Mouse (Mus musculus) CH12.LX (cell line): Measurements from ENCODE around the gene Abr.

Source experiments
- CHD2 ChIP-seq: IDR thresholded peaks from 2 replicates; pipeline ENCODE4 v1.6.1; 2011; ENCODE audit warnings: low read length, improper control_type of control experiment
- CTCF ChIP-seq, 2 experiments: IDR thresholded peaks in 1 of 2; conservative IDR thresholded peaks in 1 of 2; 2 replicates each; pipeline ENCODE4 v1.5.1; 2011 to 2012; ENCODE audit warnings: low read depth in 2 of 2, low read length in 2 of 2, improper control_type of control experiment in 1 of 2, inconsistent platforms in 1 of 2, mild to moderate bottlenecking in 1 of 2, moderate library complexity in 1 of 2
- E2F4 ChIP-seq: IDR thresholded peaks from 2 replicates; pipeline ENCODE4 v1.6.1; 2011; ENCODE audit warnings: low read depth, low read length, improper control_type of control experiment; ENCODE audit not compliant: insufficient replicate concordance
- ELF1 ChIP-seq: IDR thresholded peaks from 2 replicates; pipeline ENCODE4 v1.6.1; 2014; ENCODE audit warnings: low read depth, mild to moderate bottlenecking, inconsistent platforms, low read length, improper control_type of control experiment
- EP300 ChIP-seq: IDR thresholded peaks from 2 replicates; pipeline ENCODE4 v1.6.1; 2011; ENCODE audit warnings: low read length, improper control_type of control experiment
- MAX ChIP-seq: IDR thresholded peaks from 2 replicates; pipeline ENCODE4 v1.6.1; 2011; ENCODE audit warnings: low read length, improper control_type of control experiment
- MYC ChIP-seq: IDR thresholded peaks from 2 replicates; pipeline ENCODE4 v1.6.1; 2011; ENCODE audit warnings: low read depth, mild to moderate bottlenecking, improper control_type of control experiment, low read length
- RCOR1 ChIP-seq: conservative IDR thresholded peaks from 2 replicates; pipeline ENCODE4 v1.6.1; 2012; ENCODE audit warnings: low read depth, mild to moderate bottlenecking, inconsistent platforms, low read length, improper control_type of control experiment
- SIN3A ChIP-seq: IDR thresholded peaks from 2 replicates; pipeline ENCODE4 v1.6.1; 2012; ENCODE audit warnings: low read length, improper control_type of control experiment, inconsistent platforms

GRCm38 (mm10) chr11:76510977-76511376 is 111.1 kb downstream of the Abr start:
- TF ChIP-seq E2F4 (no peak), ELF1 (no peak), EP300 (no peak), CHD2 (no peak), CTCF (conservative IDR thresholded peaks at IDR 0.05 in 1 of 2, IDR thresholded peaks at IDR 0.05 in 1 of 2; ENCODE audit: low read depth in 2 of 2, low read length in 2 of 2) (peak; percentile 14 to 64; a peak in 2 of 4 replicates), RCOR1 (no peak), SIN3A (no peak), MAX (no peak), MYC (no peak)
